Mouse (Mus musculus) embryo, embryonic 10 days (tissue): ENCODE measurements around the gene Rapgef6.

Experiments
- DNase-seq: peaks from one replicate; pipeline ENCODE4 v3.0.0-alpha.2; 2015; ENCODE audit warnings: low spot score

Rapgef6 gene

DNA sequence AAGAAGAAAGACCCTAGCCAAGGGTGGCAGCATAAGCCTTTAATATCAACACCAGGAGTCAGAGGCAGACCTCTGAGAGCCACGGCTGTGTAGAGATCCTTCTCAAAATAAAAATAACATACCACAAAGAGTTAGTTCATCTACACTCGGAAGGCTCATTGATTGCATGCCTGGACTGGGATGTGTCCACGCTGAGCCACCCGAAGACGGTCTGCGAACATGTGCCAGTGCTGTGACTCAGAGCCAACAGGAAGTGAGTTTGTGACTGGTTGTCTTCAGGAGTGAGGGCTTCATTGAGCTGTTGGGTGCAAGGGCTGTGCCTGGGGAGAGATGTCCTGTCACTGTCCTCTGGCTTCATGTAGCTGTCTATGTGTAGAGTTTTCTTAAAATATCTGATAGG, 171.0 kb downstream of the Rapgef6 start:
- no peak for DNase-seq

DNA sequence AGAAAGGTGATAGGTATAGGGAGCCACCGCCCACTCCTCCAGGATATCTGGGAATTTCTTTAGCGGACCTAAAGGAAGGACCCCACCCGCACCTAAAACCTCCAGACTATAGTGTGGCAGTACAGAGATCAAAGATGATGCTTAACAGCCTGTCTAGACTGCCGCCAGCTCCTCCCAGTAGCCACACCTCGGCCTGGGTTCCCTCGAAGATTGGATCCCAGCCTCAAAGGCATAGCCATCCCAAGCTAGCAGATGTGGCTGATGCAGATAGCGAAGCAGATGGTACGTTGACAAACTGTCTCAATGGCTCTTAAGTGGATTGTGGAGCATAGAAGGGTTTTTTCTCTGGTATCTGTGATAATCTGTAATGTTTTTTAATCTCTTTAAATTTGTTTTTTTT, 171.6 kb downstream of the Rapgef6 start:
- DNase-seq: no peak

DNA sequence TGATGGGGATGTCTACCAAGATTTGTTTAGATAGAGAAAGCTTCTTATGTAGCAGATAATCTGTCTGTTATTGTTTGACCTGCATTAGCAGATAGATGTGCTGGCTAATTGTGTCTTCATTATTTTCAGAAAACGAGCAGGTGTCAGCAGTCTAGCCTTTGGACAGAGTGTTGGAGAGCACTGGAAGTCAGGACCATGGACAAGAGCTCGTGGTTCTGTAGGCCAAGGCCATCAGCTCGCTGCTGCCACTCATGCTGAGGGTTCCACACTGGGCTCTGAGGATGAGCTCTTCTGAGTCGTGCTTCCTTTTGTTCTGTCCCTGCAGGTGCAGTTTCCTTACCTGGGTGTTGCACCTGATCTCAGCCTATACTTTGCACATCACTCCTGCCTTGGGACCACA, 173.3 kb downstream of the Rapgef6 start:
- peak; percentile 42 for DNase-seq

DNA sequence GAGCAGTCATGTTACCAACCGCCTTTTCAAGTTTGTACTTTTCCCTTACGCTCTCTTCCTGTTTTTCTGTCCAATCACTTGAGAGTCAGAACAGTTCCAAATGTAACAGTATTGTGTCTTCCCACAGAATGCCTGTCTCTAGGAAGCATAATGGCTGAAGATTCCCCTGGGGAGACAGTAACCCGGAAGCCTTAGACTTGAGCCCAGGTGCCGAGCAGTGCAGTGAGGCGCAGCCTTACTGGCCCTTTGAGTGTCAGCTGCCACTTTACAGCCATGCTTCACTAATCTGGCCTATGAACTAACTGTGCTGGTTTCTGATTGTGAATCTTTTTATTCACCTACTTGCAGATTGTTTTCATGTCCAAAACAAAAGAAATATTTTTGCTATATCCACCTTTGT, 175.0 kb downstream of the Rapgef6 start:
- DNase-seq: no peak

DNA sequence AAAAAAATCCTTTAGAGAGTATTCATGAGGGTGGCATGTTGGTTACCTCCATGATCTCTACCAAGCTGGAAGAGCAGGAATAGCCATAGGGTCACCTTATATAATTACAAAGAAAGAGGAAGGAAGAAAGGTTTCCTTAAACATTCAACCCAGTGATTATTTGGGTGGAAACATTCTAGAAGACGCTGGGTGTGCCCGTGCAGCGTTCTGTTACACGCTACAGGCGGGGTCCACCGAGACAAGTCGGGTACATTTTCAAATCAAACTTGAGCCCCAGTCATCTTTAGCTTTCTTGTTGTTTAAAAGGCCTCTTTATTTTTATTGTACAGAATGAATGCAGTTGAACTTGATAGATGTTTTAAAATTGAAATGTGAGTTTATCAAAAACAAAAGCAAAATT, 176.0 kb downstream of the Rapgef6 start:
- no peak for DNase-seq

DNA sequence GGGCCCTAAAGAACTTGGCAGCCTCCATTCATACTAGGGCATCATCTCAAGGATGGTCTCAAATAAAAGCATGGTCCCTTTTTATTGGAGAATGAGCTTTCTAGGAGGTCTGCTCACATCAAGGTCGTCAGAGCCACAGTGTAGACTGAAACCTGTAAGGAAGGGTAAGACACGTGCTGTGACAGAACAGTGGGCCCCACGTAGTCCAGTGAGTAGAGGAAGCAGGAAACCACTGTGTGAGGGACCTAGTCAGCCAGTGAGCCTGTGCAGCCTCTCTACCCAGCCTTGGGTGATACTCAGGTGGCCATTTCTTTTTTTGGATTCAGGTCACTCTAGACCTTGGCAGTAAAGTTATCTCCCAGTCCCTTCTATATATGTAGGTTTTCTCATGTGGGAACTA, 177.3 kb downstream of the Rapgef6 start:
- no peak for DNase-seq

DNA sequence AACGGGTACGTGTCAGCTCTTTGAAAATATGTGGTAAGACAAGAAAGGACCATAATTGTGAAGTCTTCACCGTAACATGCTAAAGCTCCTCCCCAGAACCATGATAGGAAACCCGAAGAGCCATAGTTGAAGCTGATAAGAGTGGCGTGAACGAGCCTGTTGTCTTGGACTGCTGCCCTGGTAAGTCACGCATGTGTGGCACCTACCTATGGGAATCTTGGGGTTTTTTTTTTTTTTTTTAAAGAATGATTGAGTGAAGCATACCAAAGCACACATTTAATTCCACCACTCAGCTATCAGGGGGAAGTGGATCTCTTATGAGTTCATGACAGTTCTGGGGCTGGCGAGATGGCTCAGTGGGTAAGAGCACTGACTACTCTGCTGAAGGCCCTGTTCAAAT, 179.2 kb downstream of the Rapgef6 start:
- no peak for DNase-seq

DNA sequence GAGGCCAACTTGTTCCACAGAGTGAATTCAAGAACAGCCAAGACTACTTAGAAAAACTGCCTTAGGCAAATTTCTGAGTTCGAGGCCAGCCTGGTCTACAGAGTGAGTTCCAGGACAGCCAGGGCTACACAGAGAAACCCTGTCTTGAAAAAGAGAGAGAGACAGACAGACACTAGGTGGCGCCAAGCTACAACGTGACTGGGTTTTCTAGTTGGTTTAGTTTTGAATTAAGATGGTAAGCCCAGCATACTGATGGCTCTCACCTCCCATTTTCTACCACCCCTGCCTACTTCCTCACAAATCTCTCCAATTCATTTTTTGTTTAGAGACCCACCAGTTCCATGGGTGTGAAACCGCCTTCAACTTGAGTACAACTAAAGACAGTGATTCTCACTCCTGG, 180.7 kb downstream of the Rapgef6 start:
- DNase-seq: peak; percentile 83

DNA sequence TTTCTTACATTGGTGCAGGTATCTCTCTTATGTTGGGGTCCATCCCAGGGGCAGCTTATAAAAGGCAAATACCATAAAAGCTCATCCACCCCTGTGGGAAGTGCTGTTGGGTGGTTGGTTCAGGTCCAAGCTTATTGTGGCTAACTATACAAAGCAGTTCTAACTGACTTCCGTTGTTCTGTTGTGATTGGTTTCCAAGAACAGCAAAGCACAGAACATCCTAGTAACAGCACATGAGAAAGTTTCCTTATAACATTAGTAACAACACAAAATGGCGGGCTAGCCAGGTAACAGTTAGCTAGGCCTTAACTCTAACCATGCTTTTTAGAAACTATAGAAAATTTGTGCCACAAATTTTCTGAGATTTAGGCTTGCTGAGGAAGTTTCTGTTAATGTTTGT, 185.5 kb downstream of the Rapgef6 start:
- DNase-seq: no peak

DNA sequence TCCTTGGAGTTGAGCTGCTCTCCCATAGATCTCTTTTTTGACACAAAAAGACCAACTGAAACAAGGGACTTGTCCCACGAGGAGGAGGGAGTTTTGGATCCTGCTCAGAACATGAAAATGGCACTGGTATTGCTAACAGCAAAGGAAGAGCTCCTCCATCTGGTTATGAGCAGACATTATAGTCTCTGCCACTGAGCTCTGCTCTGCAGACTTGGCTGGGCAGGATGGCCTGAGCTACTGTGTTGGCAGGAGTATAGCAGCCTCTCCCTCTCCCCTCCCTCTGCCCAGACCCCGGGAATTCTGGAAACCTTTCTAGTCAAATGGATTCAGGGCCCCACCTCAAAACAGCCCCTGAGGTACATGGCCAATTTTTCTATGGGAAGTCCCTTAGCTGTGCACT, 187.0 kb downstream of the Rapgef6 start:
- no peak for DNase-seq

DNA sequence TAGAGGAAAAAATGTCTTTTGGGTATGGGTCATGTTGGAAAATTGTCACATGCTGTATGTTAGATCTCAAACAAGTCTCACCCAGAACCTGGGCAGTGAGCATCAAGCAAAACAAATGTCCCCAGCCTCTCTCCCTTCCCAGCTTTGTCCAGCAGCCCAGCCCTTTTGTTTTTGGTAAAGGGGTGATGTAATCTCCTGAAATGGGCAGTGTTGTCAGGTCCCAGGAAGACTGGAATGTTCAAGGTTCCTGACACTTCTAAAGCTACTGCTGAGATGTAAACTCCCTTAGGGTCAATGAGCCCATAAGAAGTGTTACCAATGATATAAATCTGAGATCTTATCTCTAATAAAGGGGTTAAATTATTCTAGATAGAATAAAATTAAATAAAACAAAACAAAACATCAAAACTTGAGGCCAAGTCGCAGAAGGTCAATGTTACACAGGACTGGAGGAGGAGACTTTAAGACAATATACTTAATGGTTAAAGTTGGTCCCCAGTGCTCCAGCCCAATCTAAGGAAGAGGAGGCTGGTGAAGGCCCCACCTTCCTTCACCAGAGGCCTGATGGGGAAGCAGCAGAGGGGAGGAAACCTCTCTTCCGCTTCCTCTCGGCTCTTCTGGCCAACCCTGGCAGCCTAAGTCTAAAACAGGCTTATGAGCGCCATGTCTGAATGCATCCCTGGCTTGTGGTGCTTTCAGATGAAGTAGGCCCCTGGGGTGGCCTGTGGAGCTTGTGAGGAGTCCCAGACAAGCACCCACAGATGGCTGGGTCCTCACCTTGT, 188.1 kb downstream of the Rapgef6 start:
- DNase-seq: no peak

DNA sequence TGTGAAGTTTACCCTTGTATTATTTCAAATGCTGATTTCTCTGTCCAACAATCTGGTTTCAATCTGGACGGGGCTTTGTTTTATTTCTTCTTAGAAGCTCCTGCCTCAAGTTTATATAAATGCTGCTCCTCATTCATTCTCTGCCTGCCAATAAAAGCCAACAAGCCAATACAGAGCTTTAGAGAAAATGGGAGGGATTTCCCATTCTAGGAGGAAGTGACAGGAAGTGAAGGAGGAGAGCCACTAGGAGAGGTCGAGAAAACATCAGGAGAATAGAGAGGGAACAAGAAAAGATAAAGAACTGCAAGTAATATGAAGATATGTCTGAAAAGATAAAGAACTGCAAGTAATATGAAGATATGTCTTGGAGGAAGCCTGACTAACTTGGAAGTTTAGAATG, 190.2 kb downstream of the Rapgef6 start:
- DNase-seq: no peak

DNA sequence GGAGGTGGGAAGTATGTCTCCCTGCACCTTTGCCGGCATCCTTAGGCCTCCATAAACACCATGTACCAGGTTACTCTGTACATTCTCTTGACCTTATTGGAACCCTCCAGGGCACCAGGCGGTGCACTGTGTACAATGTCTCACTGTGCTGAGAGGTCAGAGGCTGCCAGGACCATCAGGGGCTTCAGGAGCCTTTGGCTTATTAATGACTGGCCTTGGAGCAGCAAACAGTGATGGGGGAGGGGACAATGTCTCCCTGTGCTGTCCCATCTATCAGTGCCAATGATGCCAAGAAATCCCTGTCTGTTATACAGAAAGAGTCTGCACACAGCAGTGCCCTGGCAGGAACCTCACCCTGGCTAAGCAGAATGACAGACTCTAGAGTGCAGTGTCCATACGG, 195.2 kb downstream of the Rapgef6 start:
- DNase-seq: no peak

DNA sequence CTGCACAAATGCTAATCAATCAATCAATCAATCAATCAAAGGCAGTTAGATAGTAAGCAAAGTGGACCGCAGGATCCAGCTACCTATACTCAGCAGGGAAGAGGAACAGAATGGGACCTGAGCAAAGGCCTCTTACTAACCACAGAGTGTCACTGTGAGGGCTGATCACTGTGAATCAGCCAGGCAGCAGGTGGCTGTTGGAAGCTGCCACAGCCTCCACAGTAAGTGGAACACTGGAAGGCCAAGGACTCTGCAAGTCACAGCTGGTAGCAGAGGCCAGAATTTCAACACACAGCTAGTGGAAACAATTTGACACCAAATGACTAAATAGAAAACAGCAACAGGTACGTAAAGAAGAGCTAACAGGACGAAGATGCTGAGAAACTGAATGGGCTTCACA, 196.0 kb downstream of the Rapgef6 start:
- no peak for DNase-seq

DNA sequence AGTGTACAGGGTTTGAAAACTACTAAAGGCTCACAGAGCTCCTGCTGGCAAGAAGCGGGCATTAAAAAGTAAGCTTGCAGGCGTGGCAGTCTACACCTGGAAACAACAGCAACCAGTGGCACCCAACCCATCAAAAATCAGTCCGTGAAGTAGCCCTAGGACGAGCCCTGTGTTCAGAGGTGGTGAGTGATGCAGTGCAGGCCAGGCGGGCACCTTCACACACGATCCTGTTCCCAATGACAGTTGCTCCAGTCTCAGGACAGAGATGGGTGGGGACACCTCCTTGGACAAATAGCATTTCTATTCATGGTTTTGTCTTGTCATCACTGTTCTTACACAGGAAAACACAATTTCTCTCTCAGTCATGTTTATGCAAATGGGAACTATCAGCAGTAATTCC, 199.4 kb downstream of the Rapgef6 start:
- no peak for DNase-seq

DNA sequence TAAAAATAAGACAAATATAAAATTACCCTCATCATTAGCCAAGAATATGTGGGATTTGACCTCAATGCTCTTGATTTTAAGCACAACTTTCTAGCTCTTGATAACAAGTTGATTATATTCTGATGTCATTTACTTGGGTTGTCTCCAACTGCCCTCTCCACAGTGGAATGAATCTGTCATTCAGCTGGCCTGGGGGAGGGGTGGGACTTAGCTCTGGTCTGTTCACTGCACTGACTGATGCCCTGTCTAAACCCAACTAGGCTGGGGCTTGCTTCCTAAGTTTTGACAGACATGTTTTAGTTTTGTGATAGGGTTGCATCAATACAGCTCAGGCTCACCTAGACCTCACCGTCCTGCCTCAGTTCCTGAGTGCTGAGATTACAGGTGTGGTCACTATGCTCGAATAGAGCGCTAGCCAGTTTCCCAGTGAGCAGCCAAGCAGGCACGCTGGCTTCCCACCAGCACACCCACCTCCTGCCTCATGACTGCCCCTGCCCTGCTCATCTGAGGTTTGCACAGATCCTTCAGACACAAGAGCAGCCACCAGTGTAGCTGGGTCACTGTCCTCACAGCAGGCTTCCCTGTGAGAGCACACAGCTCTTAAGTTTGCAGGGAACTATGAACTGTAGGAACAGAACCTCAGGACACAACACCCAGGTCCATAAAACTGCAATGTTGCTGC, 201.8 kb downstream of the Rapgef6 start:
- DNase-seq: no peak

DNA sequence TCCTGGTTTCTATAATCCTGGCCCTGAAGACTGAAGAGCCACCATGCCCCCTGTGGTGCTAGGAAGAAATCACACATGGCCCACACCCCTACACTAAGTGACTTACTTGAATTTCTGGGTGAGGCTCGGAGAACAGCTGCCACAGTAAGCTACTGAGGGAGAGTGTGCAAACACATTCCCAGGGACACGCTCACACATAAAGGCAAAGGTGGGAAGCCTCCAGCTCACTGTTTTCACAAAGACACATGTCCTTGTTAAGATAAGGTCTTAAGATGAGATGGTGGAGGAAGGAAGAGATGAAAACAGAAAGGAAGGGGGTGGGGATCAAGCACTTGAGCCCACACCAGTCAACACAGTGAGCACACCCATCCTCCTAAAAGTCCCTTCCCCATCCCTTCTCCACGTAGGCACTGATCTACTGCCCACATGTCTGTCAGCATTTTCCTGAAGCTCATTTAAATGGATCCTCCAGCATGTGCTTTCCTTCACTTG, 204.0 kb downstream of the Rapgef6 start:
- no peak for DNase-seq

DNA sequence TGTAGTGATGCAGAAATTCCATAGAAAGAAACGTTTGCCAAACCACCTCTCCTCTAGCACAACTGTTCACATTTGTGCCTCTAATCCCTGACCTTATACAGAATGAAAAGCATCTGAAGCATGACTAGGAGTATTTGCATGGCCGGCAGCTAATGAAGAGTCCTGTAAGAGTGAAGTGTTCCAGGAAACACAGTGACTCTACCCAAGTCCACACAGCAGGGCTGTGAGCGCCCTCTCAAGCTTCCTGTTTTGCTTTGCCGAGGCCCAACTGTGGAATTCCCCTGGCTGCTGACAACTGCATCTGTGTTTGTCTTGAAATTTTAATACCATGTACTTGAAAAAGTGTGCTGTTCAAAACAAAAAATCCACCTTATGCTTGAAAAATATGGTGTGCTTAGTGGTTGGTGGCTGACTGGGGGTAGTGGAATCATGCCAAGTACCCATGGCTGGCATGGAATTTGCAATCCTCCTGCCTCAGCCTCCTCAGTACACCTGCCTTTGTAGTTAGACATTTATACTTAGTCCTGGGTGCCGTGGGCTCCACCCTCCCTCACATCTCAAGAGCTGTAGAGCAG, 204.8 kb downstream of the Rapgef6 start:
- DNase-seq: no peak

DNA sequence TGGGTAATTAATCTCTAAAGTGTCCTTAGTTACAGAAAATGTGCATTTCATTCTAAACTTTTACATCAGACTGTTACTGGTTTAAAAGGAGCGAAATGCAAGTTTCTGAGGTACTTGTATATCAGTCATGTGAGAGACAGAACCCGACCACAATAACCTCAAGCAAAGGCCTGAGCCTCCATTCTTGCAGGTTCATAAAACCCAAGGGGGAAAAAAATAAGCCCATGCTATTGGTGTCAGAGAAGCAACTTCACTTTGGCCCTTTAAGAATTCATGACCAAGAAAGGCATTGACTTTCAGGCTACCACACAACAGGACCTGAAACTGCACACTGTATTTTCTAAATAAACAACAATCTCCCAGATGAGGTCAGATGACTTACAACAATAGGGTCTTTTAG, 205.7 kb downstream of the Rapgef6 start:
- DNase-seq: no peak

DNA sequence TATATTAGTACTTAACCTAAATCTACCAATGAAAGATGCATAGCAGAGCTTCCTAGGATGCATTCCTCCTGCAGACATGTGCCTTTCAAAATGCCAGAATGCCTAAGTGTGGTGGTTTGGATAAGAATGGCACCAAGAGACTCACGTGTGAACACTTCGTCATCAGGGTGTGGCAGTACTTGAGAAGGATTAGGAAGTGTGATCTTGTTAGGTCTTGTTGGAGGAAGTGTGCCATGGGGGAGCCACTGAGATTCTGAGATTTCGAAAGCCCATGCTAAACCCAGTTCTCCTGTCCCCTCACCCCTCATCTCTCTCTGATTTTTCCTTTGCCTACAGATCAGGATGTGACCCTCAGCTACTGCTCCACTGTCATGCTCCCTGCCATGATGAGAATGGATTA, 206.7 kb downstream of the Rapgef6 start:
- DNase-seq: no peak

DNA sequence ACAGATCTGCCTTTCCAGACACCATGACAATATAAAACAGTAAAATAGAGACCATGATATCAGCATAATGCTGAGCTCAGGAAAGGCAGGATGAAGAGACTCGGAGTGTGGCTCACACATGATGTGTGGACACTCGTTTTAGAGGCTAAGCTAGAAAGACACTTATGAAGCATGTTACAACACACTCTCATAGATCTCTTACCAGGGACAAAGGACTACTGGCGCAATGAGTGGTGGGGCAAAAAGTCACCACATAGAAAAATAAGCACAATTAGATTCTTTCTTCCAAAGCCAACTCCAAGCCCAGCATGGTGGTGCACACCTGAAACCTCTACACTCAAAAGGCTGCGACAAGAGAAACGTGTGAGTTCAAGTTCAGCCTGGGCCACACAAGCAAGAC, 208.3 kb downstream of the Rapgef6 start:
- no peak for DNase-seq

DNA sequence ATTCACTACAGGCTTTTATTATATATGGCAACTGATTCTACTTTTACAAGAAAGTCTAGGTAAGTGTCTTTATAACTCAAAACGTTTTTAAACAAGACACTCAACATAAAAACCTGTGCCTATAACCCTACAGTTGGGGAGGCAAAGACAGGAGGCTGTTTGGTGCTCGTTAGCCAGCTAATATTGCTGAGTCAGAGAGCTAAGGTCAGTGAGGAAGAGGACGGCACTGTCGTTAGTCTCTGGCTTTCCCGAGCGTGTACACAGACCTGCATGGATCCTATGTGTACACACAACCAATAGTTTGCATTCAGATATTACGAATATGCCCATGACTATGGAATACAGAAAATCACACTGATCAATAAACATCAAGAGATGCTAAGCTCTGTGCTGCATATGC, 208.7 kb downstream of the Rapgef6 start:
- no peak for DNase-seq

DNA sequence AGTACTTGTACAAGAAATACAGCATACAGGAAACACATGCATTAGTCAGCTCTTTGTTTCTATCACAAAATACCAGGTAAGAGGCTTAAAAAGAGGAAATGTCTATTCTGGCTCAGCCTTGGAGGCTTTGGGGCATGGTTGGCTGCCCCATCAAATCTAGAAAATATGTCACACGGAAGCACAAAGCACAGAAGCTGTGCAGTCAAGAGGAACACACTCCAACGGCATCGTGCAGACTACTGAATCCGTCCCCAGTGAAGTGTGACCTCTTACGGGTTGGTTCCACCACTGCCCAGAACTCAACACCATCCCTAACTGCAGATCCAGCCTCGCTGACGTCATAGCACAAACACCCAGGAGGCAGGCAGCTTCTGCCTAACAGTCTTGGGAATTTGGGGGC, 210.9 kb downstream of the Rapgef6 start:
- DNase-seq: no peak
